Mouse (Mus musculus) cerebellum, adult 9-10 months (tissue): ENCODE measurements around the gene Ank2.
A peak's percentile ranks its signal among the peaks of the same experiment; 100 is the strongest.

Experiments used
- DNase-seq: peaks from one replicate; pipeline ENCODE4 v3.0.0; 2022

Gene Ank2

GRCm38 (mm10) chr3:127224315-127225166 lies 274.6 kb downstream of the Ank2 start:
- DNase-seq, result peak; percentile 70

DNA sequence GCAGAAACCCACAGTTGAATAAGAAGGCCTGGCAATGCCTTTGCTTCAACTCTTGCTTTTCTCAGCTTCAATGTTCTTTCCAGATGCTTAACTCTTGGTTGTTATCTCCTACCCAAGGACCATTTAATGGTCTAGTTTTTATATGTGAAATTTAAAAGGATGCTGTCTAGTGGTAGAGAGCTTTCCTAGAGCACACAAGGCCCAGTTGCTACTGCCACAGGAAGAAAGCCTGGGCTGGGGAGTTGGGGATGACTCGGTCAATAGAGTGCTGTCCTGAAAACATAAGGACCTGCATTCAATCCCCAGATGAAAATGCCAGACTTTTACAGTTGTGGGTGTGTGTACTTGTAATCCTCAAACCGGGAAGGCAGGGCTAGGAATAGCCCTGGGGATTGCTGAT lies 277.1 kb downstream of the Ank2 start:
- peak; percentile 30 for DNase-seq

DNA sequence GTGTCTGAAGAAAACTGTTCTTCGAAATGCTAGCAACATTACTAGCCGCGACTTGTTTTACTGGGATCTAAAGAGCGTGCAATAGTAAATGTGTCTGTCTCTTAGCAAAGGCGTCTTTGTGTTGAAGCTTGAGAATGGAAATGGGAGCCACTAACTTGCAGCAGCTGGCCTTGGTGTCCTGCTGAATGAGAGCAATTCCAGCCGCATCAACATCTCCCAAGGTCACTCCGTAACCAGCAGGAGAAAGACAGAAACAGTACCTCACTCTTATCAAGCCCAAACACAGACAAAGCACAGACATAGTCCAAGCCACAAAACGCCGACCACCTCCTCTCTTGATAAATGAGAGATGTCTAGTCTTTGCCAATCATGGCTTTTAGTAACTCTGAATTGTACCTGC lies 278.3 kb downstream of the Ank2 start:
- DNase-seq, result peak; percentile 29

DNA sequence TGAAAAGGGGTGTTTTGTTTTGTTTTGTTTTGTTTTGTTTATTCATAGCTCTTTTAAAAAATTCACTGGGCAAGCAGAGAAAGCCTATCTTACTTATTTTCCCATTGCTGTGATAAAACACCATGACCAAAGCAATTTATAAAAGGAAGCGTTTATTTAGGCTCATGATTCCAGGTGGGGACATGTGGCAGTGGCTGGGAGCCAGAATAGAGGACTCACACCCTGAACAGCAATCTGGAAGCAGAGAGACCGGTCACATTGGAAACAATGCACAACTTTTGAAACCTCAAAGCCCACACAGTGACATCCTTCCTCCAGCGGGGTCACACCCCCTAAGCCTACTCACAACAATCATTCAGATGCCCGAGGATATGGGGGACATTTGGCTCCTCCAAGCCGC lies 285.6 kb downstream of the Ank2 start:
- DNase-seq, result no peak

- DNase-seq, result no peak
Observed at GRCm38 (mm10) chr3:127211119-127211518, 288.0 kb downstream of the Ank2 start.

GRCm38 (mm10) chr3:127210552-127210951 lies 288.6 kb downstream of the Ank2 start:
- DNase-seq, result no peak

- no peak for DNase-seq
Observed at GRCm38 (mm10) chr3:127208871-127209270, 290.3 kb downstream of the Ank2 start.

GRCm38 (mm10) chr3:127205883-127206434 lies 293.2 kb downstream of the Ank2 start:
- DNase-seq, result peak; percentile 92

- no peak for DNase-seq
Observed at GRCm38 (mm10) chr3:127202484-127203115, 296.6 kb downstream of the Ank2 start.

GRCm38 (mm10) chr3:127200789-127201188 lies 298.4 kb downstream of the Ank2 start:
- DNase-seq, result peak; percentile 87

GRCm38 (mm10) chr3:127199112-127199665 lies 300.0 kb downstream of the Ank2 start:
- no peak for DNase-seq

GRCm38 (mm10) chr3:127198656-127199055 lies 300.5 kb downstream of the Ank2 start:
- DNase-seq, result peak; percentile 97

DNA sequence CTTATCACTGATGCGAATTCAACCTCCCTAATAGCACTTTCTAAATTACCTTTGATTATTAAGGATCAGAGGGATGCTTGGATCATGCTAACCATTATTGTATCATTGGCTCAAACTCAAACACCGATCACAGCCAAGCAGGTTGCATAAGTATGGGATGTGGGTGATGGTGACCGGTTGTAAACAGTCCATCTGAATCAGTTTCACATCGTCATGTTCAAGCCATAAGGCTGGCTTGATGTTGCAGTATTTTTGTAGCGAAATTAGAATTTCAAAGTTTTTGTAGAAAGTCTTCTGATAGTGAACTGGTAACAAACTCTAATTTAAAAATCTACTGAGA lies 310.4 kb downstream of the Ank2 start:
- DNase-seq, result peak; percentile 95

- DNase-seq, result peak; percentile 94
Observed at GRCm38 (mm10) chr3:127188086-127188788, 310.9 kb downstream of the Ank2 start.

DNA sequence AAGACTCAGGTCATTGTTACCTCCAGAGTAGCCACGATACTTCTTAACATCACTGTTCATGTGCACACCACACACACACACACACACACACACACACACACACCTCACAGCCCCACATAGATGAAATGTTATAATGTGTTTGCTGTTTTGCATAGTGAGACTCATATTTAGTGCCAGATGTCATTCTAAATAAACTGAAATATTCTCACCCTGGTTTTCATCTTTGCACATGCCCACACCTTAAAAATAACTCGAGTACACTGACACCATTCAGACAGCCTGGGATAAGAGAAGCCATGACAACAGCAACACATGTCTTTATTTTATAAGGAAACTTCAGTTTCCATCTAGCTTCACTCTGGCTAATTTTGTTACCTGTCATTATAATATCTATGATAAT lies 312.1 kb downstream of the Ank2 start:
- no peak for DNase-seq

DNA sequence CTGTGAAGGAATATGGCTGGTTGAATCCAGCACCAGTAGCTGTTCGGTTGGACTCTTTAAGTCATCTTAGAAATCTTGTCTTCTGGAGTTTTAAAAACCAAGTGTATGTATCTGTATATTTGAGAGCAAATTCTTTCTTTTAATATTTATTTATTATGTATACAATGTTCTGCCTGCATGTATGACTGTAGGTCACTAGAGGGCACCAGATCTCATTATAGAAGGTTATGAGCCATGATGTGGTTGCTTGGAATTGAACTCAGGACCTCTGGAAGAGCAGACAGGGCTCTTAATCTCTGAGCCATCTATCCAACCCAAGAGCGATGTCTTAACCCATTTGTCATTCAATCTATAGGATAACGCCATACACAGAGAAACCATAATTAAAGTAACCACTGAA lies 312.9 kb downstream of the Ank2 start:
- DNase-seq, result no peak

- peak; percentile 86 for DNase-seq
Observed at GRCm38 (mm10) chr3:127183998-127184753, 315.0 kb downstream of the Ank2 start.

- DNase-seq, result no peak
Observed at GRCm38 (mm10) chr3:127172697-127173096, 326.5 kb downstream of the Ank2 start.

DNA sequence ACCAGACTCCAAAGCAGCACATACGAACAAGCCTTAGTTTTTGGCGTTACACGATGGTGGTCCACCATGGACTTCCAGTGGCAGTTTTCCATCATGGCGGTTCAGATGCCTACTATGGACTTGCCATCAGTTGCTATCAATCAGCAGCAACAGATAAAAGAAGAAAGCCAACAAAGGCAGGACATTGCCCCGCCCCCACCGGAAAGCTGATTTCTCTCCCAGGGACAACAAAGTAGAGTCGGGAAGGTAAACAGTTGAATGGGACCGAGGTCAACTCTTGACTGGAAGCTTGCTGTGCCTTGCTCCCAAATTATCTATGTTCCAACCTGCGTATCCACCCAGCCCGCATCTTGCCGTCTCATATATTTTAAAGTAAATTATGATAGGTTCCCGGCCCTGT lies 328.9 kb downstream of the Ank2 start:
- DNase-seq, result no peak

DNA sequence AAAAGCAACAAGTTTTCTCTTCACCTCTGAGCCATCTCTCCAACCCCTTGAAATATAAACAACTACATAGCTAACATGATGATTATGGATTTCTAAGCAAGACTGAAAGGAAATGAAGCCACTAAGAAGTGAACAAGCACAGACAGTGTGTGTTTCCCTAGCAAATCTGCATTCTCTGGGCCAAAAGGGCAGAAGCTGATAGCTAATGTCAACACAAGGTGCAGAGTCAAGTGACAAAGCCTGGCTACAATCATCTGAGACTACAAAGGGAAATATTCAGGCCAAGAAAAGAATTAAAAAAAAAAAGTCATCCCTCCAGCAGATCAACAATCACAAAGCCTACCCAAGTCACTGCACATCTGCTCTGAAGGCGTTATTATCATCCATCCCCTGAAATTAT lies 330.0 kb downstream of the Ank2 start:
- DNase-seq, result no peak

DNA sequence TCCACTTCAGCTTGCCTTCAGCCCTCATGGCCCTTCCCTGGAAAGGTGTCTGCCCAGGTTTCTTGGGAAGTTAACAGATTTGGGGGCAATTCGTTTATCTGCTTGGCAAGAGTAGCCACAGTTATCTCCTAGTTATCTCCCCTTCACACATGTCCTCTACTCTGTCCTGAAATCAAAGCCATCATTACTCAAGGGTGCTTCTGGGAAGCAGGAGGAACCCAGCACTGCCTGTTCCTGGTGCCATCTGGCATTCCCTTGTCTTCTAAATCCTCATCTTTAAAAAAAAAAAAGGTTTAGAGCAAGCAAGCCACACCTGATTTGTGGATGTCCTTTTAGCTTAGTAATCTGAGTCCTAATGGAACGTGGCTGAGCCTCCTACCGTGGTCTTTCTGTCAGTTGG lies 335.4 kb downstream of the Ank2 start:
- peak; percentile 74 for DNase-seq

DNA sequence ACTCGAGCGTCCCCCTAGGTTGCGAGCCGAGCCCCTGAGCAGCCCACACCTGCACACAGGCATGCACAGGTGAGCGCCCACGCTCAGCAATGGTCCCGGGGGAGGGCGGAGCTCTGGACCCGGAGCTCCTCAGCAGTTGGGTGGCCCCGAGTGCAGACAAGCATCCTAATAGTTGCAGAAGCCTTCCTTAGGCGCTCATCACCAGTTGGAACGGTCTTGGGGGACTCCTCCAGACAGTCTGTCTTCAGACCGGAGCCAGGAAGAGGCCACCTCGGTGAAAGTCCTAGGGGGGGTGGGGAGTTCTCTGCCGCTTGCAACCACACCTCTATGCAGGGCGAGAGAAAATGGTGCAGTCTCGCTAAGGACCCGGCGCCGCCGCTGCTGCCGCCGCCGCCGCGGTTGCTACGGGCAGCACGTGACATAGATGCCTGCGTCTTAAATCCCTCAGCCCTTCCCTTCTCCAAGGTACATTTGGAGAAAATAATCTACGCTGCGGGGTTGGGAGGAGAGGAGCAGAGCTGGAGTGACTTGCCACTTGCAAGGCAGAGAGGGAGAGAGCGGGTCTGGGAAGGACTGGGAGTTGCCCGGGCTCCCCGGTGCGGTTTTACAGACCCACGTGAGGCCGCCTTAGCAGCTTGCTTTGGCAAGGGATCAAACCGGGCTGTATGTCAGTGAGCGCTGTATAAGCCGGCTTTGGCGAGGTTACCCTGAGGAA lies 337.0 kb downstream of the Ank2 start:
- DNase-seq, result peak; percentile 90
